Mouse (Mus musculus): ENCODE measurements at regions not wholly inside any gene's neighbourhood (a gene's known extent, or its start where the extent isn't known, plus 50 kb on each side); places are given as distances from the start of the nearest gene placed in this dataset.

- TF ChIP-seq POLR2A (IDR thresholded peaks at IDR 0.05; ENCODE audit: low read depth, low read length) (no peak), CTCF (IDR thresholded peaks at IDR 0.05; ENCODE audit: borderline replicate concordance, insufficient read depth, low read length) (no peak)
- Histone ChIP-seq H3K4me3 (ENCODE audit: insufficient read depth, low read length) (no peak overlapping the region), H3K27ac (ENCODE audit: insufficient read depth, low read length) (no peak overlapping the region), H3K4me1 (ENCODE audit: control insufficient read depth, insufficient read depth, low read length) (peaks cover 8% of the 10 kb centered on the region)
Measured at GRCm38 (mm10) chr5:45298872-45299271, 151.2 kb downstream of the Qdpr start.

GRCm38 (mm10) chr5:45295134-45295533 lies 154.9 kb downstream of the Qdpr start:
- Histone ChIP-seq H3K4me1 (ENCODE audit: control insufficient read depth, insufficient read depth, low read length) (peaks cover 8% of the 10 kb centered on the region), H3K4me3 (ENCODE audit: insufficient read depth, low read length) (no peak overlapping the region), H3K27ac (ENCODE audit: insufficient read depth, low read length) (peak overlapping the region; percentile 62)
- TF ChIP-seq CTCF (IDR thresholded peaks at IDR 0.05; ENCODE audit: borderline replicate concordance, insufficient read depth, low read length) (no peak), POLR2A (IDR thresholded peaks at IDR 0.05; ENCODE audit: low read depth, low read length) (no peak)

- Histone ChIP-seq H3K27ac (ENCODE audit: insufficient read depth, low read length) (no peak overlapping the region), H3K4me3 (ENCODE audit: insufficient read depth, low read length) (no peak overlapping the region), H3K4me1 (ENCODE audit: control insufficient read depth, insufficient read depth, low read length) (peaks cover 8% of the 10 kb centered on the region)
- TF ChIP-seq CTCF (IDR thresholded peaks at IDR 0.05; ENCODE audit: borderline replicate concordance, insufficient read depth, low read length), result no peak
- TF ChIP-seq POLR2A (IDR thresholded peaks at IDR 0.05; ENCODE audit: low read depth, low read length), result no peak
Measured at GRCm38 (mm10) chr5:45292833-45293546, 157.0 kb downstream of the Qdpr start.

- Histone ChIP-seq H3K27ac (ENCODE audit: insufficient read depth, low read length) (no peak overlapping the region), H3K4me1 (ENCODE audit: control insufficient read depth, insufficient read depth, low read length) (peaks cover 8% of the 10 kb centered on the region), H3K4me3 (ENCODE audit: insufficient read depth, low read length) (no peak overlapping the region)
- TF ChIP-seq POLR2A (IDR thresholded peaks at IDR 0.05; ENCODE audit: low read depth, low read length) (no peak), CTCF (IDR thresholded peaks at IDR 0.05; ENCODE audit: borderline replicate concordance, insufficient read depth, low read length) (no peak)
Measured at GRCm38 (mm10) chr5:45292383-45292782, 157.7 kb downstream of the Qdpr start.

GRCm38 (mm10) chr5:45291752-45292151 lies 158.3 kb downstream of the Qdpr start:
- no peak for TF ChIP-seq POLR2A (IDR thresholded peaks at IDR 0.05; ENCODE audit: low read depth, low read length)
- TF ChIP-seq CTCF (IDR thresholded peaks at IDR 0.05; ENCODE audit: borderline replicate concordance, insufficient read depth, low read length), result no peak
- no peak overlapping the region for H3K4me3 ChIP-seq (ENCODE audit: insufficient read depth, low read length)
- no peak overlapping the region for H3K27ac ChIP-seq (ENCODE audit: insufficient read depth, low read length)
- H3K4me1 ChIP-seq (ENCODE audit: control insufficient read depth, insufficient read depth, low read length), result peaks cover 7% of the 10 kb centered on the region

- H3K27ac ChIP-seq (ENCODE audit: insufficient read depth, low read length), result no peak overlapping the region
- no peak overlapping the region for H3K4me3 ChIP-seq (ENCODE audit: insufficient read depth, low read length)
- peaks cover 6% of the 10 kb centered on the region for H3K4me1 ChIP-seq (ENCODE audit: control insufficient read depth, insufficient read depth, low read length)
- TF ChIP-seq CTCF (IDR thresholded peaks at IDR 0.05; ENCODE audit: borderline replicate concordance, insufficient read depth, low read length), result no peak
- TF ChIP-seq POLR2A (IDR thresholded peaks at IDR 0.05; ENCODE audit: low read depth, low read length), result no peak
Measured at GRCm38 (mm10) chr5:45291276-45291675, 158.8 kb downstream of the Qdpr start.

GRCm38 (mm10) chr5:45286454-45286853 lies 163.6 kb downstream of the Qdpr start:
- H3K27ac ChIP-seq (ENCODE audit: insufficient read depth, low read length), result no peak overlapping the region
- H3K4me1 ChIP-seq (ENCODE audit: control insufficient read depth, insufficient read depth, low read length), result no peaks in the 10 kb centered on the region; the same call in 1 of the 2 replicates
- TF ChIP-seq POLR2A (IDR thresholded peaks at IDR 0.05; ENCODE audit: low read depth, low read length) (no peak), CTCF (IDR thresholded peaks at IDR 0.05; ENCODE audit: borderline replicate concordance, insufficient read depth, low read length) (no peak)
- no peak overlapping the region for H3K4me3 ChIP-seq (ENCODE audit: insufficient read depth, low read length)

GRCm38 (mm10) chr5:45284680-45285079 lies 165.4 kb downstream of the Qdpr start:
- Histone ChIP-seq H3K27ac (ENCODE audit: insufficient read depth, low read length) (no peak overlapping the region), H3K4me1 (ENCODE audit: control insufficient read depth, insufficient read depth, low read length) (no peaks in the 10 kb centered on the region; the same call in 1 of the 2 replicates), H3K4me3 (ENCODE audit: insufficient read depth, low read length) (no peak overlapping the region)
- no peak for TF ChIP-seq POLR2A (IDR thresholded peaks at IDR 0.05; ENCODE audit: low read depth, low read length)
- no peak for TF ChIP-seq CTCF (IDR thresholded peaks at IDR 0.05; ENCODE audit: borderline replicate concordance, insufficient read depth, low read length)

GRCm38 (mm10) chr5:45283908-45284415 lies 166.1 kb downstream of the Qdpr start:
- TF ChIP-seq CTCF (IDR thresholded peaks at IDR 0.05; ENCODE audit: borderline replicate concordance, insufficient read depth, low read length), result no peak
- TF ChIP-seq POLR2A (IDR thresholded peaks at IDR 0.05; ENCODE audit: low read depth, low read length), result no peak
- H3K27ac ChIP-seq (ENCODE audit: insufficient read depth, low read length), result no peak overlapping the region
- H3K4me1 ChIP-seq (ENCODE audit: control insufficient read depth, insufficient read depth, low read length), result no peaks in the 10 kb centered on the region; the same call in 1 of the 2 replicates
- H3K4me3 ChIP-seq (ENCODE audit: insufficient read depth, low read length), result no peak overlapping the region

GRCm38 (mm10) chr5:45282207-45282930 lies 167.7 kb downstream of the Qdpr start:
- Histone ChIP-seq H3K4me1 (ENCODE audit: control insufficient read depth, insufficient read depth, low read length) (peaks cover 2% of the 10 kb centered on the region), H3K27ac (ENCODE audit: insufficient read depth, low read length) (no peak overlapping the region)

More at GRCm38 (mm10) chr5:45282207-45282930, 167.7 kb downstream of the Qdpr start:
- TF ChIP-seq CTCF (IDR thresholded peaks at IDR 0.05; ENCODE audit: borderline replicate concordance, insufficient read depth, low read length), result no peak
- TF ChIP-seq POLR2A (IDR thresholded peaks at IDR 0.05; ENCODE audit: low read depth, low read length), result no peak
- H3K4me3 ChIP-seq (ENCODE audit: insufficient read depth, low read length), result no peak overlapping the region

Measured in embryonic fibroblast, embryonic 13.5 days (primary cell).